Mouse (Mus musculus) midbrain, postnatal 0 days (tissue): Measurements from ENCODE around the gene Prg2. TPM values are rescaled to one million over a fixed set of nuclear protein-coding genes. Genes with fewer than 3 reads are reported as not detected.

Source experiments
- ATAC-seq: fragments of 200-750 bp; cut with Nextera tagmentation; 2 replicates; pipeline ENCODE4 v1.8.0; 2017; ENCODE audit warnings: moderate number of reproducible peaks, mild to moderate bottlenecking, moderate TSS enrichment, moderate library complexity; ENCODE audit not compliant: low FRiP score
- DNase-seq: peaks from one replicate; pipeline ENCODE4 v3.0.0-alpha.2; 2015; ENCODE audit warnings: low spot score
- H3K27ac ChIP-seq: fragments of 300-500 bp; sonication (generic); 2 replicates; pipeline ENCODE4 v1.5.1; 2014; ENCODE audit warnings: low read depth, mild to moderate bottlenecking, low read length, mixed read lengths
- H3K27me3 ChIP-seq: fragments of 300-500 bp; sonication (generic); 2 replicates; pipeline ENCODE4 v1.6.1; 2014; ENCODE audit warnings: low read length, control low read depth, mixed read lengths; ENCODE audit not compliant: insufficient read depth
- H3K36me3 ChIP-seq: fragments of 300-500 bp; sonication (generic); 2 replicates; pipeline ENCODE4 v1.6.1; 2014; ENCODE audit warnings: low read length, control low read depth, mixed read lengths; ENCODE audit not compliant: insufficient read depth
- H3K4me1 ChIP-seq: fragments of 300-500 bp; sonication (generic); 2 replicates; pipeline ENCODE4 v1.6.1; 2014; ENCODE audit warnings: mild to moderate bottlenecking, control low read depth, antibody characterized with exemption, low read length, mixed read lengths; ENCODE audit not compliant: insufficient read depth
- H3K4me2 ChIP-seq: fragments of 300-500 bp; sonication (generic); 2 replicates; pipeline ENCODE4 v1.6.1; 2014; ENCODE audit warnings: low read depth, mild to moderate bottlenecking, low read length, mixed read lengths; ENCODE audit not compliant: poor library complexity, severe bottlenecking
- H3K4me3 ChIP-seq: fragments of 300-500 bp; sonication (generic); 2 replicates; pipeline ENCODE4 v1.5.1; 2014; ENCODE audit warnings: low read depth, mild to moderate bottlenecking, low read length, moderate library complexity
- H3K9ac ChIP-seq: fragments of 300-500 bp; sonication (generic); replicated peaks from 2 replicates; pipeline ENCODE4 v1.6.1; 2014; ENCODE audit warnings: mild to moderate bottlenecking, low read length, moderate library complexity, mixed read lengths; ENCODE audit not compliant: poor library complexity, severe bottlenecking
- H3K9me3 ChIP-seq: fragments of 300-500 bp; sonication (generic); 2 replicates; pipeline ENCODE4 v1.6.1; 2016; ENCODE audit warnings: low read length, control low read depth
- CTCF ChIP-seq: IDR thresholded peaks from 2 replicates; pipeline ENCODE4 v1.5.1; 2016; ENCODE audit warnings: antibody characterized with exemption, mild to moderate bottlenecking
- WGBS: fragments of 180-500 bp; shearing (Covaris S2); extraction: QIAGEN DNeasy Blood & Tissue Kit; methylation state at CpG from one replicate; pipeline ENCODE4 v1.1.7; 2014; 5-methylcytosine and 5-hydroxymethylcytosine counted together
- polyA plus RNA-seq: library from polyadenylated mRNA; unstranded; fragments of >200 nt; fragmentation: Nextera tagmentation; extraction: Ambion mirVana; gene quantifications from 2 replicates; pipeline ENCODE4 v1.2.1, GENCODE M21; 2015
- total RNA-seq: library from RNA; depleted of rRNA; stranded (reverse); fragments of >200 nt; gene quantifications from 2 replicates; pipeline ENCODE4 v1.2.3, GENCODE M21; 2014

Gene Prg2
- total and polyA plus RNA-seq, 2 experiments from 2014 or later, result not detected

GRCm38 (mm10) chr2:84955435-84955834 lies 24.8 kb upstream of the Prg2 start:
- Histone ChIP-seq H3K4me2 (no peak overlapping the region), H3K27ac (no peak overlapping the region), H3K4me3 (no peak overlapping the region), H3K9ac (no peak overlapping the region), H3K4me1 (no peaks in the 10 kb centered on the region), H3K27me3 (no peaks in the 10 kb centered on the region), H3K36me3 (no peaks in the 10 kb centered on the region), H3K9me3 (no peaks in the 10 kb centered on the region)
- no peak for TF ChIP-seq CTCF
- DNase-seq (no peak), ATAC-seq (no peak)
- WGBS, result 89% methylated on average over 9 of the region's 9 CpGs

GRCm38 (mm10) chr2:84956274-84956673 lies 24.0 kb upstream of the Prg2 start:
- no peak for ATAC-seq
- Histone ChIP-seq H3K4me2 (no peak overlapping the region), H3K4me3 (no peak overlapping the region), H3K27ac (no peak overlapping the region), H3K27me3 (no peaks in the 10 kb centered on the region), H3K9me3 (no peaks in the 10 kb centered on the region), H3K36me3 (no peaks in the 10 kb centered on the region), H3K4me1 (no peaks in the 10 kb centered on the region), H3K9ac (no peak overlapping the region)
- DNase-seq, result peak; percentile 27
- WGBS, result 59% methylated on average over 5 of the region's 5 CpGs
- TF ChIP-seq CTCF, result peak; percentile 67

GRCm38 (mm10) chr2:84958588-84959264 lies 21.5 kb upstream of the Prg2 start:
- Histone ChIP-seq H3K4me3 (no peak overlapping the region), H3K4me1 (no peaks in the 10 kb centered on the region), H3K36me3 (no peaks in the 10 kb centered on the region), H3K27me3 (no peaks in the 10 kb centered on the region), H3K27ac (no peak overlapping the region), H3K9me3 (no peaks in the 10 kb centered on the region), H3K4me2 (no peak overlapping the region), H3K9ac (no peak overlapping the region)
- TF ChIP-seq CTCF, result no peak
- ATAC-seq, result no peak
- 95% methylated on average over 11 of the region's 11 CpGs for WGBS
- no peak for DNase-seq

GRCm38 (mm10) chr2:84961300-84961699 lies 19.0 kb upstream of the Prg2 start:
- no peak for ATAC-seq
- 67% methylated on average over 2 of the region's 2 CpGs for WGBS

GRCm38 (mm10) chr2:84961901-84962300 lies 18.4 kb upstream of the Prg2 start:
- no peak for ATAC-seq

More at GRCm38 (mm10) chr2:84961300-84961699, 19.0 kb upstream of the Prg2 start:
- no peak for DNase-seq
- H3K9me3 ChIP-seq, result no peaks in the 10 kb centered on the region
- no peaks in the 10 kb centered on the region for H3K36me3 ChIP-seq
- no peak for TF ChIP-seq CTCF
- H3K27ac ChIP-seq, result no peak overlapping the region
- H3K4me3 ChIP-seq, result no peak overlapping the region
- no peak overlapping the region for H3K4me2 ChIP-seq
- H3K27me3 ChIP-seq, result no peaks in the 10 kb centered on the region
- no peak overlapping the region for H3K9ac ChIP-seq
- no peaks in the 10 kb centered on the region for H3K4me1 ChIP-seq

GRCm38 (mm10) chr2:84962906-84963507 lies 17.3 kb upstream of the Prg2 start:
- DNase-seq, result no peak
- no peak for TF ChIP-seq CTCF
- no peaks in the 10 kb centered on the region for H3K27me3 ChIP-seq
- no peaks in the 10 kb centered on the region for H3K4me1 ChIP-seq
- no peak overlapping the region for H3K27ac ChIP-seq
- ATAC-seq, result no peak
- no peak overlapping the region for H3K4me2 ChIP-seq
- H3K9ac ChIP-seq, result no peak overlapping the region
- H3K4me3 ChIP-seq, result no peak overlapping the region
- 14% methylated on average over 6 of the region's 6 CpGs for WGBS
- no peaks in the 10 kb centered on the region for H3K9me3 ChIP-seq
- H3K36me3 ChIP-seq, result no peaks in the 10 kb centered on the region

More at GRCm38 (mm10) chr2:84961901-84962300, 18.4 kb upstream of the Prg2 start:
- no peak for TF ChIP-seq CTCF
- Histone ChIP-seq H3K4me2 (no peak overlapping the region), H3K4me3 (no peak overlapping the region), H3K9ac (no peak overlapping the region), H3K36me3 (no peaks in the 10 kb centered on the region), H3K27ac (no peak overlapping the region), H3K27me3 (no peaks in the 10 kb centered on the region), H3K9me3 (no peaks in the 10 kb centered on the region), H3K4me1 (no peaks in the 10 kb centered on the region)
- WGBS, result 57% methylated on average over 3 of the region's 3 CpGs
- DNase-seq, result no peak
